Mouse (Mus musculus): ENCODE measurements around the gene Tmem119. TPM values are rescaled to one million over a fixed set of nuclear protein-coding genes. Genes with fewer than 3 reads are reported as not detected.
"Not testable (repeated sequence)": the region's sequence is repeated elsewhere in the genome, so short reads cannot be mapped to it uniquely, and the experiment has no call there.

Gene Tmem119
- polyA plus RNA-seq, 1 experiment from 2014 or later, result 7.2 TPM

DNA sequence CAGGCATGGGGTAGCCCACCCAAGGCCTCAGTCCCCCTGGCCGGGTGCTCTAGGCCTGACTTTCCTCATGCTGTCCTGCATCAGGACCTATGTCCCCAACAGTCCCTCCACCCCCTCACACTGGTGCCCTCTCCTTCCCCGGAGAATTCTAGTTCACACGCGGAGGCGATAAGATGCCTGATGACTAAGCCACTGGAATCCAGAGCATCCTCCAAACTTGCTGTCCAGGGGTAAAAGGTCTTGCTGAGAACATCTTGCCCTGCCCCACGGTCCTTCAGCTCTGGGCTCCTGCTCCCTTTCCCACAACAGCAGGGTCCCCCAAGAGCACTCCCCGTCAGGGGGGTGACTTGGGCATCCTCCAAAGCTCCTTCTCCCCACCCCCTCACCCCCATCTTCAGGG lies 17.7 kb downstream of the Tmem119 start:
- peaks cover 9% of the 10 kb centered on the region for H3K36me3 ChIP-seq

GRCm38 (mm10) chr5:113781875-113782274 lies 18.4 kb downstream of the Tmem119 start:
- Histone ChIP-seq H3K27me3 (replicated peaks) (peaks cover 28% of the 10 kb centered on the region), H3K9me3 (replicated peaks) (no peaks in the 10 kb centered on the region)
- WGBS (ENCODE audit: insufficient replicate concordance), result 67% methylated on average over 7 of the region's 7 CpGs

More for the DNA sequence above, 17.7 kb downstream of the Tmem119 start:
- no peak for ATAC-seq
- no peak overlapping the region for H3K4me2 ChIP-seq
- H3K27ac ChIP-seq, result no peak overlapping the region
- H3K9ac ChIP-seq, result no peak overlapping the region
- 0 out of 2 replicates have a peak, but pooled peaks cover 5% of the 10 kb centered on the region for H3K4me1 ChIP-seq
- H3K9me3 ChIP-seq (replicated peaks), result no peaks in the 10 kb centered on the region
- 64% methylated on average over 7 of the region's 7 CpGs for WGBS (ENCODE audit: insufficient replicate concordance)
- H3K27me3 ChIP-seq (replicated peaks), result peaks cover 28% of the 10 kb centered on the region
- no peak overlapping the region for H3K4me3 ChIP-seq

DNA sequence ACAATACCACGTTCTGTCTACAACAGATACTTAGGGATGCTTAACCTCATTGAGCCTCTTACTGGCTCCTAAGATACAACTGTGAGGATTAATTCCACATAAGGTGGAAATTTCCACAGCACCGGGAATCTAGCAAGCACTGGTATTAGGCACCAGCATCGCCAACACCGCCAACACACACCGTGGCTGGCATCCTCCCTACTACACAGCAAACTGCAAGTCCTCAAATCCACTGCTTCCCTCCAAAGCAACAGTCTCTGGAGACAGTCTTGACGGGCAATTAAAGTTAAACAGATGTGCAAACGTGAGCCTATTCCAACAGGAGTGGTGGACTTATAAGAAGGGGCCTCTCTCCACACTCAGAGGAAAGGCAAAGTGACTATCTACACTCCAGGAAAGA lies 19.1 kb downstream of the Tmem119 start:
- Histone ChIP-seq H3K4me1 (0 out of 2 replicates have a peak, but pooled peaks cover 5% of the 10 kb centered on the region), H3K4me2 (no peak overlapping the region), H3K36me3 (peaks cover 22% of the 10 kb centered on the region), H3K27ac (no peak overlapping the region), H3K4me3 (no peak overlapping the region), H3K9ac (no peak overlapping the region), H3K9me3 (replicated peaks) (no peaks in the 10 kb centered on the region), H3K27me3 (replicated peaks) (peaks cover 28% of the 10 kb centered on the region)
- ATAC-seq, result no peak
- WGBS (ENCODE audit: insufficient replicate concordance), result 72% methylated on average over 7 of the region's 7 CpGs

More at GRCm38 (mm10) chr5:113781875-113782274, 18.4 kb downstream of the Tmem119 start:
- no peak overlapping the region for H3K27ac ChIP-seq
- no peak for ATAC-seq
- no peak overlapping the region for H3K4me3 ChIP-seq
- no peak overlapping the region for H3K9ac ChIP-seq
- peaks cover 16% of the 10 kb centered on the region for H3K36me3 ChIP-seq
- H3K4me1 ChIP-seq, result 0 out of 2 replicates have a peak, but pooled peaks cover 5% of the 10 kb centered on the region
- H3K4me2 ChIP-seq, result no peak overlapping the region

DNA sequence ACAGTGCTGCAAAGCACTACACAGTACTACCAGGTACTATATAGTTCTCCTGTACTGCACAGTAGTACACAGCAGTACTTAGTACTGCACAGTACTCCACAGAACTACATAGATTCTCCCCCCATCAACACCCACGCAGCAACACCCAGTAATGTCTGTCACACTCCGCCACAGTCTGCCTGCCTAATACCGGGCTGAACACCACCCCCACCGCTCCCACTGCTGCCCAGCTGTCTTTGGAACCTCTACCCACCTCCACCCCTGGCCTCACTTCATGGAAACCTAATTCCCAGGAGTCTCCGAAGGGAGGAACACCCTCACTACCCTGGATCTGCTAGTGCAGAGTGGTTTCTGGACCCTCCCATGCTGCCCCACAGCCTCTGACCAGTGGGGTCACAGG lies 19.6 kb downstream of the Tmem119 start:
- WGBS (ENCODE audit: insufficient replicate concordance), result 78% methylated on average over 5 of the region's 5 CpGs
- no peak overlapping the region for H3K27ac ChIP-seq

DNA sequence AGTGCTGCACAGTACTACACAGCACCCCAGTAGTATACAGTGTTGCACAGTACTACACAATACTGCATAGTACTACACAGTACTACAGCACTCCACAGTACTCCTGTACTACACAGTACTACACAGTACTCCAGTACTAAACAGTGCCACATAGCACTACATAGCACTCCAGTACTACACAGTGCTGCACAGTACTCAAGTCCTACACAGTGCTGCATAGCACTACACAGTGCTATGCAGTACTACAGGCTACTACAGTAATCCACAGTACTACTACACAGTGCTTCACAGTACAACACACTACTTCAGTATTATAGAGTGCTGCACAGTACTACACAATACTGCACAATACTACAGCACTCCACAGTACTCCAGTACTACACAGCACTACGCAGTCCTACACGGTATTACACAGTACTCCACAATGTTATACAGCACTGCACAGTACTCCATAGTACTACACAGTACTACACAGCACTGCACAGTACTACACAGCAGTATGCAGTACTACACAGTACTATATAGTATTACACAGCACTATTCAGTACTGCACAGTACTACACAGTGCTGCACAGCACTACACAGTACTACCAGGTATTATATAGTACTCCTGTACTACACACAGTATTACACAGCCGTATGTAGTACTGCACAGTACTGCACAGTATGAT lies 20.1 kb downstream of the Tmem119 start:
- Histone ChIP-seq H3K4me2 (no peak overlapping the region), H3K36me3 (peaks cover 33% of the 10 kb centered on the region), H3K27ac (no peak overlapping the region), H3K4me1 (0 out of 2 replicates have a peak, but pooled peaks cover 5% of the 10 kb centered on the region), H3K9ac (no peak overlapping the region), H3K27me3 (replicated peaks) (peaks cover 28% of the 10 kb centered on the region), H3K9me3 (replicated peaks) (no peaks in the 10 kb centered on the region), H3K4me3 (no peak overlapping the region)
- 81% methylated on average over 3 of the region's 3 CpGs for WGBS (ENCODE audit: insufficient replicate concordance)
- peak; percentile 33; the same call in 1 of the 2 replicates for ATAC-seq

More for the DNA sequence above, 19.6 kb downstream of the Tmem119 start:
- ATAC-seq, result no peak
- Histone ChIP-seq H3K9ac (no peak overlapping the region), H3K4me1 (0 out of 2 replicates have a peak, but pooled peaks cover 5% of the 10 kb centered on the region), H3K27me3 (replicated peaks) (peaks cover 28% of the 10 kb centered on the region), H3K9me3 (replicated peaks) (no peaks in the 10 kb centered on the region), H3K4me3 (no peak overlapping the region), H3K4me2 (no peak overlapping the region), H3K36me3 (peaks cover 27% of the 10 kb centered on the region)

DNA sequence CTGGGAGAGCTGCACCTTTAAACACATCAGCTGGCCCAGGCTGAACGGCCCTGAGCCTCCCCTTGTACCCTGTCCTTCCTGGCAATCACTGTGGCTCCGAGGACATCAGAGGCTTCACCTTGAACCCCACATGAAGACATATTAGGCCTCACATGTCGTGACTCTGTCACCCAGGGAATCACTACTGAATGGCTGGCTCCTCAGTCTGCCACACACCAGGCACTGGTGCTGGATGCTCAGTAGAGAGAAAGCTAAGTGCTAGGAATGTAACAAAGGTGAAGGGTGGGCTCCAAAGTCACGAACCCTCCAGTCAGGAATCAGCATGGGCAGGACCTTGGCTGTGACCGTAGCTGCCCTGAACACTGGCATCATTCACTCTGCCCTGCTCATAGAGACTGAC lies 20.7 kb downstream of the Tmem119 start:
- Histone ChIP-seq H3K9me3 (replicated peaks) (no peaks in the 10 kb centered on the region), H3K9ac (no peak overlapping the region), H3K4me2 (no peak overlapping the region), H3K4me3 (no peak overlapping the region), H3K36me3 (peaks cover 39% of the 10 kb centered on the region), H3K27ac (no peak overlapping the region), H3K4me1 (0 out of 2 replicates have a peak, but pooled peaks cover 5% of the 10 kb centered on the region), H3K27me3 (replicated peaks) (peaks cover 22% of the 10 kb centered on the region)
- 71% methylated on average over 5 of the region's 5 CpGs for WGBS (ENCODE audit: insufficient replicate concordance)
- no peak for ATAC-seq

DNA sequence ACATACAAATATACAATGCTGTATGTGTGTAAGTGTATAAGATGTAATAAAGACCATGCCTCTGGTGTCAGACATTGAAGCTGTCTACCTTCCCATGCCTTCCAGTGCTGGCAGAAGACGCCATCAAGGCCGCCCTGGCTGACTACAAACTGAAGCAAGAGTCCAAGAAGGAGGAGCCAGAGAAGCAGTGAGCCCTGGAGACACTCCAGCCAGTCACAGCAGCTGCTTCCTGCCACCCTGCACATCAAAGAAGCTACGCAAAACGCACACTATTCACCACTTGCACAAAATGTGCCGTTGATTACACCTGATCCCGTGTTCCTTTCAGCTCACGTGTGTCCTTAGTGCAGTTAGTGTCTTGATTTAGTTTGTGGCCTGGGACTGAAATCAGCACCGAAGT lies 22.6 kb downstream of the Tmem119 start:
- not testable (repeated sequence) for H3K9me3 ChIP-seq (replicated peaks); H3K27ac ChIP-seq; H3K27me3 ChIP-seq (replicated peaks); H3K4me3 ChIP-seq; H3K9ac ChIP-seq; H3K4me2 ChIP-seq; ATAC-seq
- Histone ChIP-seq H3K36me3 (peaks cover 45% of the 10 kb centered on the region), H3K4me1 (peaks cover 17% of the 10 kb centered on the region)
- WGBS (ENCODE audit: insufficient replicate concordance), result 89% methylated on average over 8 of the region's 8 CpGs

DNA sequence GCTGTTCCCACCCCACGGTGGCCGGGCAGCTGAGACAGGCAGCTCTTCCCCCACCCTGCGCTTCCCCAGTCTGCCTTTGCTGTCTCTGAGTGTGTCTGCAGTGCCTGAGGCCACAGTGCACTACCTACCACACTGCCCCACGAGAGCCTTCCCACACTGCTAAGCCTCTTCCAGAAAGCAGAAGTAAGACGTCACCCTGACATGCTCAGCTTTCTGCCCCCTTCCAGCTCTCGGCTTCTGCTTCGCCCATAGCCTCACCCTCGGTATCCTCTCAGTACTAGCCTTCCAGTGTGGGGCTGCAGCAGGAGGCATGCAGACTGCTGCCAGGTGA lies 23.5 kb downstream of the Tmem119 start:
- no peak overlapping the region for H3K9ac ChIP-seq
- H3K27me3 ChIP-seq (replicated peaks), result no peaks in the 10 kb centered on the region
- no peak for ATAC-seq
- H3K36me3 ChIP-seq, result peaks cover 45% of the 10 kb centered on the region
- H3K4me3 ChIP-seq, result no peak overlapping the region
- H3K4me2 ChIP-seq, result no peak overlapping the region
- 0 out of 2 replicates have a peak overlapping the region, but pooled peaks have one; percentile 42 for H3K27ac ChIP-seq
- no peaks in the 10 kb centered on the region for H3K9me3 ChIP-seq (replicated peaks)
- WGBS (ENCODE audit: insufficient replicate concordance), result 54% methylated on average over 8 of the region's 8 CpGs
- H3K4me1 ChIP-seq, result peaks cover 21% of the 10 kb centered on the region

DNA sequence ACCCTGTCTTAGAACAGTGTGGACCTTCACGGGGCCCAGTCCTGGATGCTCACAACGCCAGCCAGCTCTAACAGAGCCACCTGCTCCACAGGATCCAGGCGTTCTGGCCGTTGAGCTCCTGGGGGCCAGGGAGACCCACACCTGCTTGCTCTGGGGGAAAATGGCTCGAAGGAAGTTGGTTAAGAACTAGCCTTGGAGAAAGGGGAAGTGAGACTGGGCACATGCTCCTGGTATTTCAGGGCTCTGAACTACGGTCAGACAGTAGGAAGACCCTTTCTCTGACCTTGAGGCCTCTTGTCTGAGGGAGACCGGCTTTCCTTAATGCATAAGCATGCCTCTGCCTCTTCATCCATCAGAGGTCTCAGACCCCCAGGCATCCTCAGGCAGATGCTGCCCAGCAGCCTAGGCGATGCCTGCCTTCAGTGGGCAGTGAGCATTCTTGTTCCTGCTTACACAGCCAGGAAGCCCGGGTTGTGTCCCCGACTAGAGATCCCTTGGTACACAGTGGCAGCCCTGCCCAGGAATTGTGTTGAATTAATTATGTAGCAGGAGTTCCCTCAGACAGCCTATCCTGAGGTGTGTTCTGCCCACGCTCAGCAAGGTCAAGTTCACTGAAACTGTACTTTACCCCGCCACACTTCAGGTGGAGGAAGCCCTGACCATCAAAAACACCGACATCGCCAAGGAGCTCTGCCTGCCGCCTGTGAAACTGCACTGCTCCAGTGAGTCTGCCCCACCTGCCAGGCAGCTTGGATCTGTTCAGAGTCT lies 24.0 kb downstream of the Tmem119 start:
- Histone ChIP-seq H3K4me3 (no peak overlapping the region), H3K36me3 (peaks cover 45% of the 10 kb centered on the region), H3K9me3 (replicated peaks) (no peaks in the 10 kb centered on the region), H3K4me1 (peaks cover 22% of the 10 kb centered on the region), H3K27ac (peak overlapping the region; percentile 42), H3K9ac (no peak overlapping the region), H3K4me2 (no peak overlapping the region), H3K27me3 (replicated peaks) (no peaks in the 10 kb centered on the region)
- no peak for ATAC-seq
- 63% methylated on average over 15 of the region's 15 CpGs for WGBS (ENCODE audit: insufficient replicate concordance)

GRCm38 (mm10) chr5:113775585-113775984 lies 24.7 kb downstream of the Tmem119 start:
- H3K9me3 ChIP-seq (replicated peaks), result no peaks in the 10 kb centered on the region
- ATAC-seq, result no peak
- peaks cover 25% of the 10 kb centered on the region for H3K4me1 ChIP-seq
- WGBS (ENCODE audit: insufficient replicate concordance), result 83% methylated on average over 10 of the region's 10 CpGs
- H3K36me3 ChIP-seq, result peaks cover 45% of the 10 kb centered on the region
- H3K27ac ChIP-seq, result 0 out of 2 replicates have a peak overlapping the region, but pooled peaks have one; percentile 20
- no peaks in the 10 kb centered on the region for H3K27me3 ChIP-seq (replicated peaks)
- no peak overlapping the region for H3K4me3 ChIP-seq
- no peak overlapping the region for H3K9ac ChIP-seq
- no peak overlapping the region for H3K4me2 ChIP-seq

DNA sequence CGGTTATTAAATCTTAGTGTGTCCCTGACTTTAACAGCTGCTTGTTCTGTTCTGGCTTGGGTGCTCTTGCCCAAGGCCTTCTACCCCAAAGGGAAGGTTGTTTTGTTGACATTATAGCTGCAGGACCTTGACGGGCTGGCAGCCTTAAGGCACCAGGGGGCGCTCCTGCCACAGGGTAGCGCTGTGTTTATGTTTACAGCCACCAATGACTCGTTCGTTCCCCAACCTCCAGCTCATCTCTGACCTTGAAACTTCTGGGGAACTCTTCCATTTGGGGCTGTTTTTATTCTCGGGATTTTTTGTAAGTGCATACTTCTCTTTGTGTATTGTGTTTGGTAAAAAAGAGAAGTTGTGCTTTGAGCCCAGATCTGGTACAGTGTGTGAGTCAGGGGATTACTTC lies 26.7 kb downstream of the Tmem119 start:
- ATAC-seq, result peak; percentile 47
- Histone ChIP-seq H3K27ac (peak overlapping the region; percentile 91), H3K4me2 (peak overlapping the region; percentile 77), H3K9ac (peak overlapping the region; percentile 85), H3K4me3 (peak overlapping the region; percentile 98), H3K4me1 (peaks cover 44% of the 10 kb centered on the region), H3K36me3 (peaks cover 55% of the 10 kb centered on the region), H3K27me3 (replicated peaks) (no peaks in the 10 kb centered on the region), H3K9me3 (replicated peaks) (no peaks in the 10 kb centered on the region)
- WGBS (ENCODE audit: insufficient replicate concordance), result 1% methylated on average over 7 of the region's 7 CpGs

GRCm38 (mm10) chr5:113772905-113773519 lies 27.3 kb downstream of the Tmem119 start:
- WGBS (ENCODE audit: insufficient replicate concordance), result 3% methylated on average over 25 of the region's 38 CpGs
- Histone ChIP-seq H3K4me3 (peak overlapping the region; percentile 98), H3K4me2 (peak overlapping the region; percentile 77), H3K4me1 (peaks cover 47% of the 10 kb centered on the region), H3K9me3 (replicated peaks) (no peaks in the 10 kb centered on the region), H3K27me3 (replicated peaks) (no peaks in the 10 kb centered on the region), H3K9ac (peak overlapping the region; percentile 85), H3K36me3 (peaks cover 55% of the 10 kb centered on the region), H3K27ac (peak overlapping the region; percentile 91)
- ATAC-seq, result peak; percentile 36
